Mouse (Mus musculus) mesoderm, embryonic 11.5 days (tissue): Measurements from ENCODE around the gene Cacna2d3.
A peak's percentile ranks its signal among the peaks of the same experiment; 100 is the strongest.

Experiments used
- DNase-seq: peaks from one replicate; pipeline ENCODE4 v3.0.0-alpha.2; 2012; ENCODE audit warnings: low read depth, low spot score

Cacna2d3 gene

DNA sequence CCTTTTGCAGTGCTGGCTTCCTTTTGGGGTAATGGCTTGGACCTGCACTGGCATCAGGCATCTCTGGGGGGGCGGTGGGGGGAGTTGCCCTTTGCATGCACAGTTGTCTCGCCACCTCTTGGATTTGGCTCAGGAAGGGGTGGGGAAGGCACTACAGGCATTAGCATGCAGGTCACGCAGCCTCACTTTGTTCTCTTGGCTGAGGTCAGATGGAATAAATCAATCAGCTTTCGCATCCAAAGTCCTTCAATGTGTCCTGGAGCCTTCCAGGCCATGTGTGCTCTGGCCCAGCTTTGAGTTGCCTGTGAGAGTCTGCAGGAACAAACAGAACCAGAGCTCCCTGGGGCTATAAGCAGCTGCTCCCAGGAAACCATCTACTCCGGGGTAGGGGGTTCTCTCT lies 705.8 kb downstream of the Cacna2d3 start:
- peak; percentile 71 for DNase-seq

DNA sequence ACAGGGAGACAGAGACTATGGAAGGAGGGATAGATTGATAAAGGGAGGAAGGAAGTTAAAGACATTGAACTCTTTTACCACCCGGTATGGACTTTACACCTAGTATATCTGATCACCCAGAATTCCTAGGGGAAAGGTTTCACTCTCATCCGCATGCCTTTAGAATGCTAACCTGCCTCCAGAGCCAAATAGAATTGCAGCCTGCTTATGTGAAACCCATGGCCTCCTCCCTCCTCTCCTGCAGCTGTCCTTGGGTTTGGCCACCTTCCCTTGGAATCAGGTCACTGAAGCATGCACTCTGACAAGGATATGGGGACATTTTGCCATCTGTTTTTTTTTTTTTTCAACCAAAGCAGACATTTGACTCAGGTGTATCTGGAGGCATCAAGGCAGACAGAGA lies 707.0 kb downstream of the Cacna2d3 start:
- no peak for DNase-seq

DNA sequence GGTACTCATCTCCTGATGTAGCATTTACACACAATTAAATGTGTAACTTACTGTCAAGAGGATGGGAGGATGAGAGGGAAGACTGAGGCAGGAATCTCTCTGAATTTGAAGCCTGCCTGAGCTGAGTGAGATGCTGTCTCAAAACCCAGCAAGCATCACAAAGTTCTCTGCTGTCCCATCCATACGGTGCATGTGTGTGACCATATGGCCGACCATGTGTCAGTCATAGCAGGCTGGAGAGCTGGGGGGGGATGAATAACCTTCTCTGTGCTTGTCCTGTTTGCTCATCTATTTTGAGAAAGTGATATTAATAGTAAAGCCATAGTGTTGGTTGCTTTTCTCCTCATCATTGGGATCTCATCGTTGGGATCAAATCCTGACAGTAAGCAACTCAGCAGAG lies 708.5 kb downstream of the Cacna2d3 start:
- DNase-seq = no peak

GRCm38 (mm10) chr14:29009644-29010043 lies 712.0 kb downstream of the Cacna2d3 start:
- DNase-seq = no peak

- no peak for DNase-seq
Observed at GRCm38 (mm10) chr14:29005228-29005840, 716.3 kb downstream of the Cacna2d3 start.

GRCm38 (mm10) chr14:28996569-28996968 lies 725.1 kb downstream of the Cacna2d3 start:
- DNase-seq = no peak

- DNase-seq = no peak
Observed at GRCm38 (mm10) chr14:28988211-28988900, 733.3 kb downstream of the Cacna2d3 start.

DNA sequence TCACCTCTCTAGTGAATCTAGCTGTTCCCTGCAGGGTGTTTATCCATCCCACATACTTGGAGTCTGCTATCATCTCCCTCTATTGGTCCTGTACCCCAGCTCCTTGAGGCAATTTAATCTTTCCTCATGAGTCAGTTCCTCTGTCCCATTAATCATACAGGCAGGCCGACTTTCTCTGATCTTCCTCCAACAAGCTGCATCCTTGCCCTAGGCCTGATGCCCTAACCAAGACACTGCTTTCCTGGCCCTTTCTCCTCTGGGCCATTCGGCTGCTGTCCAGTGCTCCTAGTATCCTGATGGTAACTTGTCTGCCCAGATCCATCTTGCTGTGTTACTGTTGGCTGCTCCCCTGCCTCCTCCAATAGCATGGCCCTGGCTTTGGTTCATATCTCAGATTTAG lies 737.4 kb downstream of the Cacna2d3 start:
- DNase-seq = no peak

DNA sequence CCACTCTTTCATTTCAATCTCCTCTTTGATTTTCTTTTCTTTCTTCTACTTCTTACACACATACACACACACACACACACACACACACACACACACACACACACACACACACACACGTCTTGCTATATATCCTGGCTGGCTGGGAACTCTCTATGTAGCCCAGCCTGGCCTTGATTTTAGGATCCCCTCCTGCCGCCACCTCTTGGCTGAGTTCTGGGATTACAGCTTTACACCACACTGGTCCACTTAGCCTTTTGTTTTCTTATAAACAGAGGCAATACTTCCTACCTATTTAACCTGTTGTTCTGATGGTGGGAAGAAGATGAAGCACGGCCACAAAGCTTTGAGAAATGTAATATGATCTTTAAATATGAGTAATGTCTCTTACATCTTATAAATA lies 741.2 kb downstream of the Cacna2d3 start:
- DNase-seq = peak; percentile 12

GRCm38 (mm10) chr14:28979230-28979629 lies 742.4 kb downstream of the Cacna2d3 start:
- DNase-seq = no peak

- DNase-seq = no peak
Observed at GRCm38 (mm10) chr14:28972620-28973019, 749.0 kb downstream of the Cacna2d3 start.

DNA sequence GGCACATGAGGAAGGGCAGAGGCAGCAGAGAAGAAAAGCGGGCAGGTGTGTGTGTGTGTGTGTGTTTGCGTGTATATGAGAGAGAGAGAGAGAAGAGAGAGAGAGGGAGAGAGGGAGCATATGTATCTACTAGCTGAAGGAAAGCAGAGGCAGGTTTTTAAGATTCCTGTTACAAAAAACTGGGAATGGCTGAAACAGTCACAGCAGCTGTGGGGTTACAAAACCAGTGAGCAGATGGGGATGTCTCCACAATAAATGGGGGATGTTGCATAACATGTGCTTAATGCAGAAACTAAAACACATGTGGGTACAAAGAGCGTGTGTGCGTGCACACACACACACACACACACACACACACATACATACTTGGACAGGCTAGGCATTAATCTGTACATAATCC lies 752.4 kb downstream of the Cacna2d3 start:
- no peak for DNase-seq

GRCm38 (mm10) chr14:28966881-28967280 lies 754.8 kb downstream of the Cacna2d3 start:
- no peak for DNase-seq

DNA sequence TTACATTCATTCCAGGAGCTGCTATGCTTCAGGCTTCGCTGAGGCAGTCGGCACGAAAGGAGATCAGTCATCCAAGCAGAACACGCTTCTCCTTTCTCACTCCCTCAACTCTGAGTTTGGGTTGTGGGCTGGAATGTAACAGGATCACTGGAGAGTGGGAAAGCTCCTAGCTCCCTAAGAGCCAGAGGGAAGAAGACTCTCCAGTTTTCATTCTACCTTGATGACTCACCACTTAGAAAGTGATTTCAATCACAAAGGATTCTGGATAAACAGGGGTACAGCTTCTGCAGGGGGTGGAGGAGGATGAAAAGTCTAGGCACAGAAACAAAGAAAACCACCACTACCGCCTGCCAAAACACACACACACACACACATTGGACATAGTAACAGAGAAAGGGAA lies 760.3 kb downstream of the Cacna2d3 start:
- DNase-seq = no peak

GRCm38 (mm10) chr14:28959042-28959441 lies 762.6 kb downstream of the Cacna2d3 start:
- DNase-seq = no peak

GRCm38 (mm10) chr14:28958131-28959015 lies 763.3 kb downstream of the Cacna2d3 start:
- DNase-seq = peak; percentile 88

DNA sequence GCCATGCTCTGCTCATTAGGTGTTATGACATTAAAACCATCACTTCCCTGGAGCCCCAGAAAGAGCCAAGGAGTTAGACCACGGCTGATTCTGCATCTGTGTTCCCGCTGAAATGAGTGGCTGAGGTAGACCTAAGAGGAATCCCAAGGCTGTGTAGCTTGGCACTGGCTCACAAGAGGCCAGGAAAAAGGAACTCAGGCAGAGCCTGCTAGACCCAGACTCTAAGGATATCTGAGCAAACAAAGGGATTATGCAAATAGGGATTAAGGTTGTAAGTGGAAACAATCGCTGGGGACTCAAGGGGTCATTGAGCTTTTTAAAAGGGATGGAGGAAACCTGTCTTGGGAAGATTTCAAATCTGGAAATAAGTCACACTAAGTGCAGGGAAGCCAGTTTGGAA lies 766.5 kb downstream of the Cacna2d3 start:
- DNase-seq = no peak

- no peak for DNase-seq
Observed at GRCm38 (mm10) chr14:28954588-28954987, 767.1 kb downstream of the Cacna2d3 start.

GRCm38 (mm10) chr14:28954086-28954485 lies 767.6 kb downstream of the Cacna2d3 start:
- peak; percentile 53 for DNase-seq

DNA sequence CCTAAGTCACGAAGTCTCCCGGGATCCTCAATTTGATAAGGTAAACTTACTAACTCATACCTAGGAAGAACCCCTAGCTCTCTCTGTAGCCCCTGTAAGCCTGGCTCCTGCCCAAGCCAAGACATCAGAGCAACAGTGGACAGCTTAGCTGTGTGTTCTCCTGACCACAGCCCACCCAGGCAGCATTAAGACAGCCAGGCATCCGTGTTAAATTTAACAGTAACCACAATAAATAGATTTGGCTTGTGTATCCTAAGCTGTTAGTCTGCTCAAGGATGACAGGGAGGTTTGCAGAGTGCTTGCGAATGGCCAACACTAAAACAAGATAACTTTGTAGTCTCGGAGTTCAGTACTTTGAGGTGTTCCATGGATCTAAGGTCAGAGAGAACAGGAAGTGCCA lies 768.3 kb downstream of the Cacna2d3 start:
- no peak for DNase-seq

DNA sequence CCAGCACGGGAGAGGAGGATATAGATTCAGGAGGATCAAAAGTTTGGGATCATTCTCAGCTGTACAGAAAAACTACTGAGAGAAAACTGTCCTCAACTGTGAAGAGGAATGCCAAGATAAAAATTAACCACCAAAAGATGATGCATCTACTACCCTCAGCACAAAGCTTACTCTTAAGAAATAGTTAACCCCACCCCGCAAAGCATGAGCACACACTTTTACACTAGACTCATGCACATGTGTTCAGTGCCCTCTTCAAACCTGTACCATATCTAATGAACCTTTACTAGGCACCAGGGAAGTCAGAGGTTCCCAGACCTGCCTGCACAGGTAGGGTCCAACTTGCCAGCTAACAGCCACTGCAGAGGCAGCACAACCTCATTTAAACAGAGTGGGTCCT lies 771.2 kb downstream of the Cacna2d3 start:
- DNase-seq = no peak

- DNase-seq = no peak
Observed at GRCm38 (mm10) chr14:28949785-28950184, 771.9 kb downstream of the Cacna2d3 start.
